Mouse (Mus musculus): ENCODE measurements around the gene Tcte1. TPM values are rescaled to one million over a fixed set of nuclear protein-coding genes. Genes with fewer than 3 reads are reported as not detected.

Gene Tcte1
- polyA plus RNA-seq, 1 experiment from 2014 or later: 0.20 TPM

DNA sequence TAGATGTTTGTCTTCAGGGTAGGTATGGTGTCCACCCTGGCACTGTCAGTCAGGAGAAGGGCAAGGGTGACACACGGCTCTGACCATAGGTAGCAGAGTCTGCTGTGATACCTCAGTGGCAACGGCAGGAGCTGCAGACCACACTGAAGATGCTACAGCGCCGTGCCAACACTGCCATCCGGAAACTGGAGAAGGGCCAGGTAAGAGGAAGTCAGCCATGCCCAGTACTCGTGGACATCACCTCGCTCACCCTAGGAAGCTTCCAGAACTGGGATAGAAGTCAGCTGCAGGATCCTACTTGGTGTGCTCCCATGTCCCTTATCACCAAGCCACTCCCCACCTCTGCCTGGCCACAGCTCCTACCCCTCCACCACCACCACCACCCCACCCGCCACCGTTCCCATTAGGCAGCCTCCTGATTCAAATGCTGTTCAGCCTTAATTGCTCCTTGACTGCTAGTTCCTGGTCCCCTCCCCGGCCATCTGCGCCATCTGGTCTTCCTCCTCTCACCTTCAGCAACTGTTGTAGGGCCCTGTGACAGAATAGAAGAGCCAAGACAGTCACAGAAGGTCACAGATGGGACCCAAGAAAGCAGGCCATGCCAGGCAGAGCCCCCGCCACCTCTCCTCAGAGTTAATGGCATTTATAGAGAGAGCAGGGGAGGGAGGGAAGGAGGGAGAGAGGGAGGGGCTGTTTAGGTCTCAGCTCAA, 4.3 kb upstream of the Tcte1 start:
- Histone ChIP-seq H3K4me3 (ENCODE audit: low read length) (no peak overlapping the region), H3K27me3 (replicated peaks; ENCODE audit: control insufficient read depth, insufficient read depth, low read length) (peaks cover 3% of the 10 kb centered on the region; the same call in 1 of the 2 replicates), H3K36me3 (ENCODE audit: control insufficient read depth, insufficient read depth, low read length) (peaks cover 7% of the 10 kb centered on the region), H3K4me1 (ENCODE audit: control insufficient read depth, insufficient read depth, low read length) (peaks cover 8% of the 10 kb centered on the region; the same call in 1 of the 2 replicates), H3K4me2 (ENCODE audit: low read depth, low read length) (no peak overlapping the region), H3K27ac (ENCODE audit: low read length) (no peak overlapping the region), H3K9me3 (ENCODE audit: control insufficient read depth, low read length) (no peaks in the 10 kb centered on the region), H3K9ac (ENCODE audit: low read depth, low read length) (no peak overlapping the region)
- ATAC-seq: no peak
- WGBS: 75% methylated on average over 12 of the region's 12 CpGs

DNA sequence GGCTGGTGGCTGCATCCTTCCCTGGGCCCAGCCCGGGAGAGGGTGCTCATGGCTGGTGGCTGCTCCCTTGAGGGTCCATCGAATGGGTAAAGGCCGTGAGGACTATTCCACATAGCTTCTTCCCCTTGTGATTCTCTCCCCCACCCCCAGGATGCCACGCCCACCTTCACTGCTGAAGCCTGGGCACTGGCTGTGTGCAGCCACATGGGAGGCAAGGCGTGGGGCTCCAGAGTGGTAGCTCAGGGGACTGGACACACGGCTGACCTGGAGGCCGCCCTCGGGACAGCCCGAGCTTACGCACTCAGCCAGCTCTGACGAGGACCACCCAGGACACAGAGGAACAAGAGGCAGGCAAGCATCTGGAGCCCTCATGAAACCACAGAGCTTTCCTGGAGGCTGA, 3.1 kb upstream of the Tcte1 start:
- WGBS: 72% methylated on average over 11 of the region's 11 CpGs

DNA sequence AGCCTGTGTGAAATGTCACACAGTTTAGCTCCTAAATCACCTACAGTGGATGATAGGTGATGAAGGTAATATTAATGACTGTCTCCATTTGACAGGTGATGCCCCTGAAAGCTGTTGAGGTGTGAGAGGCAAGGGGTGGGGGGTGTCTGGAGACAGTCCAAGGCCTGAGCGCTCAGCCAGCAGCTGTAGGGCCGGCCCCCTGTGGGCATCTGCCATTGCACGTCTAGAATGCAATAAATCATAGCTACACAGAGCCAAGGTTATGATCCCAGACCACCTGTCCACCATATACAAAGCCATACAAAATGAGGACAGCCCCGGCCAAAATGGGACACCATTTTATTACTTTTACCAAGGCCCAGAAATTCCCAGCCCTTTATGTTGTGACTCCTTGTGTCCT, 1.7 kb downstream of the Tcte1 start:
- no peak overlapping the region for H3K4me3 ChIP-seq (ENCODE audit: low read length)
- H3K4me1 ChIP-seq (ENCODE audit: control insufficient read depth, insufficient read depth, low read length): peaks cover 8% of the 10 kb centered on the region; the same call in 1 of the 2 replicates
- ATAC-seq: no peak
- H3K9ac ChIP-seq (ENCODE audit: low read depth, low read length): no peak overlapping the region
- no peaks in the 10 kb centered on the region for H3K36me3 ChIP-seq (ENCODE audit: control insufficient read depth, insufficient read depth, low read length)
- no peaks in the 10 kb centered on the region for H3K9me3 ChIP-seq (ENCODE audit: control insufficient read depth, low read length)
- 53% methylated on average over 4 of the region's 4 CpGs for WGBS
- no peak overlapping the region for H3K4me2 ChIP-seq (ENCODE audit: low read depth, low read length)
- H3K27me3 ChIP-seq (replicated peaks; ENCODE audit: control insufficient read depth, insufficient read depth, low read length): peaks cover 18% of the 10 kb centered on the region; the same call in 1 of the 2 replicates
- no peak overlapping the region for H3K27ac ChIP-seq (ENCODE audit: low read length)

More for the DNA sequence above, 3.1 kb upstream of the Tcte1 start:
- H3K4me1 ChIP-seq (ENCODE audit: control insufficient read depth, insufficient read depth, low read length): peaks cover 8% of the 10 kb centered on the region; the same call in 1 of the 2 replicates
- H3K27me3 ChIP-seq (replicated peaks; ENCODE audit: control insufficient read depth, insufficient read depth, low read length): peaks cover 12% of the 10 kb centered on the region; the same call in 1 of the 2 replicates
- no peak overlapping the region for H3K9ac ChIP-seq (ENCODE audit: low read depth, low read length)
- no peak overlapping the region for H3K27ac ChIP-seq (ENCODE audit: low read length)
- ATAC-seq: no peak
- H3K4me2 ChIP-seq (ENCODE audit: low read depth, low read length): no peak overlapping the region
- peaks cover 7% of the 10 kb centered on the region for H3K36me3 ChIP-seq (ENCODE audit: control insufficient read depth, insufficient read depth, low read length)
- H3K9me3 ChIP-seq (ENCODE audit: control insufficient read depth, low read length): no peaks in the 10 kb centered on the region
- no peak overlapping the region for H3K4me3 ChIP-seq (ENCODE audit: low read length)

DNA sequence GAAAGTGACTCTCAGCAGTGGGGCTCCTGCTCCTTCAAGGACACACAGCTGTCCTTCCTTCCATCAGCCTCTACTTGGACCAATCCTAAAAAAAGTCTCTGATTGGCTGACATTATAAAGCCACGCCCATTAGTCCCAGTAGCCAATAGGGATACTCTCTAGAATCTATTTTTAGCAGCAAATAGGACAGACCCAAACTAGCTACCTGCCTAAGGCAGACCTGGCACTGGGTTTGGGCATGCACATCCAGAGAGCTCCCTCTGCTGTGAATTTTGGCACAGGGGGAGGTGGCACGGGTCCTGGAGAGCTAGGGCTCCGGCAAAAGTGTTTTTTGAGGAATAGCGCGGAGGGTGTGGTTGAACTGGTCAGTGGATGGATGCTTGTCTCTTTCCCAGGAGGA, 3.3 kb downstream of the Tcte1 start:
- no peaks in the 10 kb centered on the region for H3K36me3 ChIP-seq (ENCODE audit: control insufficient read depth, insufficient read depth, low read length)
- H3K4me2 ChIP-seq (ENCODE audit: low read depth, low read length): no peak overlapping the region
- 20% methylated on average over 5 of the region's 5 CpGs for WGBS
- H3K4me1 ChIP-seq (ENCODE audit: control insufficient read depth, insufficient read depth, low read length): peaks cover 8% of the 10 kb centered on the region; the same call in 1 of the 2 replicates
- no peak overlapping the region for H3K4me3 ChIP-seq (ENCODE audit: low read length)
- peaks cover 25% of the 10 kb centered on the region; the same call in 1 of the 2 replicates for H3K27me3 ChIP-seq (replicated peaks; ENCODE audit: control insufficient read depth, insufficient read depth, low read length)
- no peak overlapping the region for H3K9ac ChIP-seq (ENCODE audit: low read depth, low read length)
- no peak overlapping the region for H3K27ac ChIP-seq (ENCODE audit: low read length)
- ATAC-seq: no peak
- no peaks in the 10 kb centered on the region for H3K9me3 ChIP-seq (ENCODE audit: control insufficient read depth, low read length)

DNA sequence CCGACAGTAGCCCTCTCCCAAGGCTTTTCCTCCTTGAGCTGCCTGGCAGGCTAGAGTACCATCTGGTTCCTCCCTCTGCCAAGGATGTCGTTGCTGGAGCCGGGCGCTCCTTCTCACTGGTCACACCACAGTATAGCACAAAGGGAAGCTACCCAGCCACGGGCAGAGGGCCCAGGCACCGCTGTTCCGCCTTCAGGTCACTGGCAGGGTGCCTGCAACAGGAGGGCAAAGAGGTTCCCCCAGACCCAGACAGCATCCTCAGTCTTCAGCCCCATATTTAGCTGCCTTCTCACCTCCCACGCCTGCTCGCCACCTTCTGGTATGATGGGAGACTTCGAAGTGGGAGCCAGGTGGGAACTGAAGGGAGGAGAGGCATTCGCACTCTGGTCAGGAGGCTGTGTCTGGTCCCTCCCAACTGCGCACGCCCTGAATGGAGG, 7.1 kb downstream of the Tcte1 start:
- H3K4me2 ChIP-seq (ENCODE audit: low read depth, low read length): no peak overlapping the region
- H3K27ac ChIP-seq (ENCODE audit: low read length): no peak overlapping the region
- no peaks in the 10 kb centered on the region for H3K9me3 ChIP-seq (ENCODE audit: control insufficient read depth, low read length)
- H3K4me1 ChIP-seq (ENCODE audit: control insufficient read depth, insufficient read depth, low read length): no peaks in the 10 kb centered on the region
- no peak overlapping the region for H3K4me3 ChIP-seq (ENCODE audit: low read length)
- H3K36me3 ChIP-seq (ENCODE audit: control insufficient read depth, insufficient read depth, low read length): no peaks in the 10 kb centered on the region
- no peak overlapping the region for H3K9ac ChIP-seq (ENCODE audit: low read depth, low read length)
- peaks cover 38% of the 10 kb centered on the region; the same call in 1 of the 2 replicates for H3K27me3 ChIP-seq (replicated peaks; ENCODE audit: control insufficient read depth, insufficient read depth, low read length)
- no peak for ATAC-seq
- 42% methylated on average over 13 of the region's 13 CpGs for WGBS

DNA sequence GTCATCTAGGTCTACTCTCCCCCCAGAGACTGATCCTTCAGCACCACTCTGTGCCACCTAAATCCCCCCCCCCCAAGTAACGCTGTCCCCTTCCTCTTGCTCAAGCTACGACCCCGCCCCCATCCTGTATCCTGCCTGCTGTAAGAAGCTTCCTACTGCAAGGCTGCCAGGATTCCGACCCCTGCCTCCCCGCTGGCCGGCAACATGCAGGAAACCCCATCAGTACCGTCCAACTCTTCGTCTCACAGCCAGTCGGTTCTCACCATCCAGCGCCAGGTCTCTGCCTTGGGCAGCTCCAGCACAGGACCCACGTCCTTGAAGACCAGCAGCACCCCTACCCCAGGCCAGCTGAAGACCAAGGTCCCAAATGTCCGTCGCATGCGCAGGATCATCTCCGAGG, 9.7 kb downstream of the Tcte1 start:
- Histone ChIP-seq H3K4me3 (ENCODE audit: low read length) (no peak overlapping the region), H3K4me1 (ENCODE audit: control insufficient read depth, insufficient read depth, low read length) (no peaks in the 10 kb centered on the region), H3K9ac (ENCODE audit: low read depth, low read length) (no peak overlapping the region), H3K4me2 (ENCODE audit: low read depth, low read length) (no peak overlapping the region), H3K27me3 (replicated peaks; ENCODE audit: control insufficient read depth, insufficient read depth, low read length) (peaks cover 45% of the 10 kb centered on the region; the same call in 1 of the 2 replicates), H3K27ac (ENCODE audit: low read length) (no peak overlapping the region), H3K9me3 (ENCODE audit: control insufficient read depth, low read length) (no peaks in the 10 kb centered on the region), H3K36me3 (ENCODE audit: control insufficient read depth, insufficient read depth, low read length) (no peaks in the 10 kb centered on the region)
- 48% methylated on average over 15 of the region's 15 CpGs for WGBS
- no peak for ATAC-seq

DNA sequence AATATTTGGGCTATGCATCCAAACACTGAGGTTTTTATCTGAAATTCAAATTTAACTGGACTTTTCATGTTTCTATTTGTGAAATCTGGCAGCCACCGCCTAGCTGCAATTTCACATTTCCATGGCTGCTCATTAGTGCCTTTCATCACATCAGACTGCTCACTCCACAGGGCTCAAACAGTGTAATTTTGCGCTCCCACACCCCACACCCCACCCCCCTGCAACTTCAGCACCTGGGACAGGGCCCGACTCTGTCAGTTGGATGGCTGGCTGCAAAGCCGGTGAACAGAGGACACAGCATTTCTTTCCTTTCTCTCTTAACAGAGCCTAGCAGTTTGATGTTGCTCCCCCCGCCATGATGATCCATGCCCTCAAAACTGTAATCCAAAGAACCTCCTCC, 13.0 kb downstream of the Tcte1 start:
- no peak overlapping the region for H3K4me2 ChIP-seq (ENCODE audit: low read depth, low read length)
- no peak for ATAC-seq
- peaks cover 51% of the 10 kb centered on the region for H3K27me3 ChIP-seq (replicated peaks; ENCODE audit: control insufficient read depth, insufficient read depth, low read length)
- H3K4me1 ChIP-seq (ENCODE audit: control insufficient read depth, insufficient read depth, low read length): no peaks in the 10 kb centered on the region
- H3K9ac ChIP-seq (ENCODE audit: low read depth, low read length): no peak overlapping the region
- H3K9me3 ChIP-seq (ENCODE audit: control insufficient read depth, low read length): no peaks in the 10 kb centered on the region
- WGBS: 16% methylated on average over 5 of the region's 5 CpGs
- no peak overlapping the region for H3K27ac ChIP-seq (ENCODE audit: low read length)
- no peaks in the 10 kb centered on the region for H3K36me3 ChIP-seq (ENCODE audit: control insufficient read depth, insufficient read depth, low read length)
- H3K4me3 ChIP-seq (ENCODE audit: low read length): no peak overlapping the region

DNA sequence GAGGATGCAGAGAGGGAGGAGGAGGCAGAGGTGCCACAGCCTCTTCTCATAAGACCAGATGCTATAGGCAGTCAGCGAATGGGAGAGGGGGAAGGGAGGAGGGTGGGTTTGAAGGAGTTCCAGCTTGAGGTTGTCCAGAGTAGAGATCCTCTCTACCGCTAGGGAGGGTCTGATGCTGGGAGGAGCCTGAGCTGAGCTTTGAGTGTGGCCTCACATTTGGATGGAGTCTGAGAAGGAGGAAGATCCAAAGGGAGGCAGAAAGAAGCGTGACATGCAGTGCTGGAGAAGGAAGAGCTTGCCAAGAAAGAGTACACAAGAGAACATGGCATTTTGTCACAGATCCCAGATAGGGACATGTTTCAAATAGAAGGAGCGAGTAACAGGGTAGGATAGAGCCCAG, 15.2 kb downstream of the Tcte1 start:
- no peak overlapping the region for H3K9ac ChIP-seq (ENCODE audit: low read depth, low read length)
- no peaks in the 10 kb centered on the region for H3K9me3 ChIP-seq (ENCODE audit: control insufficient read depth, low read length)
- H3K27ac ChIP-seq (ENCODE audit: low read length): no peak overlapping the region
- H3K4me2 ChIP-seq (ENCODE audit: low read depth, low read length): no peak overlapping the region
- peaks cover 54% of the 10 kb centered on the region for H3K27me3 ChIP-seq (replicated peaks; ENCODE audit: control insufficient read depth, insufficient read depth, low read length)
- no peak overlapping the region for H3K4me3 ChIP-seq (ENCODE audit: low read length)
- WGBS: 61% methylated on average over 4 of the region's 4 CpGs
- no peak for ATAC-seq
- no peaks in the 10 kb centered on the region for H3K4me1 ChIP-seq (ENCODE audit: control insufficient read depth, insufficient read depth, low read length)
- H3K36me3 ChIP-seq (ENCODE audit: control insufficient read depth, insufficient read depth, low read length): no peaks in the 10 kb centered on the region

DNA sequence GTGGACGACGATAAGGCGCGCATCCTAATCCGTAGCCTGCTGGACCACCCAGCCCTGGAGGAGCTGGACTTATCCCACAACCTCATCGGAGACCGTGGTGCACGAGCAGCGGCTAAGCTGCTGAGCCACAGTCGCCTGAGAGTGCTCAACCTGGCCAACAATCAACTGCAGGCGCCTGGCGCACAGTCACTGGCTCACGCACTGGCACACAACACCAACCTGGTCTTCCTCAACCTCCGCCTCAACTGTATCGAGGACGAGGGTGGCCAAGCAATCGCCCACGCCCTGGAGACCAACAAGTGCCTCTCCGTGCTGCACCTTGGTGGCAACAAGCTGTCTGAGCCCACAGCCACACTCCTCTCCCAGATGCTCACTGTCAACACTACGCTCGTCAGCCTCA, 16.4 kb downstream of the Tcte1 start:
- Histone ChIP-seq H3K4me2 (ENCODE audit: low read depth, low read length) (no peak overlapping the region), H3K27me3 (replicated peaks; ENCODE audit: control insufficient read depth, insufficient read depth, low read length) (peaks cover 62% of the 10 kb centered on the region), H3K4me3 (ENCODE audit: low read length) (no peak overlapping the region), H3K36me3 (ENCODE audit: control insufficient read depth, insufficient read depth, low read length) (no peaks in the 10 kb centered on the region), H3K4me1 (ENCODE audit: control insufficient read depth, insufficient read depth, low read length) (peaks cover 6% of the 10 kb centered on the region; the same call in 1 of the 2 replicates), H3K27ac (ENCODE audit: low read length) (no peak overlapping the region), H3K9ac (ENCODE audit: low read depth, low read length) (no peak overlapping the region), H3K9me3 (ENCODE audit: control insufficient read depth, low read length) (no peaks in the 10 kb centered on the region)
- no peak for ATAC-seq
- 73% methylated on average over 21 of the region's 21 CpGs for WGBS

Measured in intestine, embryonic 16.5 days (tissue).